Mouse (Mus musculus): ENCODE data around the gene Col4a2. TPM values are rescaled to one million over a fixed set of nuclear protein-coding genes. Genes with fewer than 3 reads are reported as not detected.

Col4a2 gene
- polyA plus RNA-seq, 1 experiment = 36.0 TPM

DNA sequence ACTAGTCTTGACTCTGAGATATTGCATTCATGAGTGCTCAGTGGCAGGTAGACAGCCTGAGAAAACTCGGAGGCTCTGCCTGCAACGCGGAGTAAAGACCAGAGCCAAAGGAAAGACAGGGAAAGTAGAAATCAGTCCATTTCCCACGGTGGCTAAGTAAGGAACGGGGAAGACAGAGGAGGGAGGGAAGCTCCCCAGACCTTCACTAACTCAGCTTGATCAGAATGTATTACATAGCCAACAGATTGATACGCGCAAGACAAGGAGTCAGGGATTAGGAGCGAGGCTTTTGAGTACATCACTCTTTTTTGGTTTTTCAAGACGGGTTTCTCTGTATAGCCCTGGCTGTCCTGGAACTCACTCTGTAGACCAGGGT is 164.6 kb downstream of the Col4a2 start:
- Histone ChIP-seq H3K27ac (ENCODE audit: insufficient read depth, low read length) (peak overlapping the region; percentile 69), H3K27me3 (ENCODE audit: control insufficient read depth, insufficient read depth, low read length) (peaks cover 2% of the 10 kb centered on the region), H3K4me3 (ENCODE audit: extremely low read depth, insufficient read depth, insufficient read length) (peak overlapping the region; percentile 68), H3K4me1 (ENCODE audit: control insufficient read depth, insufficient read depth, insufficient read length) (peaks cover 2% of the 10 kb centered on the region; the same call in 1 of the 2 replicates), H3K36me3 (ENCODE audit: control insufficient read depth, insufficient read depth, low read length) (no peaks in the 10 kb centered on the region)
- TF ChIP-seq POLR2A (IDR thresholded peaks at IDR 0.05; ENCODE audit: low read depth, low read length) (no peak), CTCF (IDR thresholded peaks at IDR 0.05; ENCODE audit: extremely low read depth, insufficient read depth, insufficient read length, insufficient replicate concordance) (no peak)
- 10% methylated on average over 9 of the region's 9 CpGs for WGBS
- DNase-seq (ENCODE audit: low read depth in 1 of 2, low spot score in 2 of 2) = no peak

DNA sequence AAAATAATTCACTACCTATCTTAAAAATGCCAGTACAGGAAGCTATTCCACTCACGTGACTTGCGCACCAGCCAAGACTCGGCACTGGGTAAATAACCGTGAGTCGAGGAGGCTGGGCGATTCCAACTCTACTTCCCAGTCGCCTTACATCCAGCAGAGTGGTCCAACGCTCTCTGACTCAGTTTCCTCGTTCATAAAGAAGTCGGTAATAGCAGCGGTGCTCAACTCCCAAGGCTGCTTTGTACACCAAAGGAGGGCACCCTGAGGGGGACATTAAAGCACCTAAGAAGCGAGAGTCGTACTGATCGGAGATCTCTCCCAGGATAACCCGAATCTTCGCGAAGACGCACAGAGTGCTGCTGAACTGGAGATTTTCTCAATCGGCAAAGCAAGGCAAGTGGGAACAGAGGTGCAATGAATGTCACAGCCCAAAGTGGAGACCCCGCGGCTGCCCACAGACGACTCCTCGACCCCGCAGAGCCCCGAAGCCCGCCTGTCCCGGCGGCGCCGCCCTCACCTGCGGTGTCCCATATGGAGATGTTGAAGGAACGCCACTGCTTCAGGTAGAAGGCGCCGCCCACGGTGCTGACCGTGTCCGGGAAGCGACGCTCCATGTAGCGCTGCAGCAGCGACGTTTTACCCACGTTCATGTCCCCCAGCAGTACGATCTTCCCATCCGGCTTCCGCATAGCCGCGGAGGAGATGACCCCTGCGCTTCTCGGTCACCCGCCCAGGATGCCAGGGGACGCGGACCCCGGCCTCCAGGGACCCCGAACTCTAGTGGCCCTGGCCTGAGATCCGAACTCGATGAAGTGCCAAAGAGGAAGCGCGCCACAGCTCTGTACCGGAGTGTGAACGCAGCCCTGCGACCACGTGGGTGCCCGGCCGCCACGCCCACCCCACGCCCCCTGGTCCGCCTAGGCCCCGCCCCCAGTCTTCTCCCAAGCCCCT is 165.5 kb downstream of the Col4a2 start, which contains the start of gene Rab20:
Rab20 (minus strand) TSS at position 900 of the 951 bp plus-strand sequence.
- peaks cover 2% of the 10 kb centered on the region; the same call in 1 of the 2 replicates for H3K4me1 ChIP-seq (ENCODE audit: control insufficient read depth, insufficient read depth, insufficient read length)

DNA sequence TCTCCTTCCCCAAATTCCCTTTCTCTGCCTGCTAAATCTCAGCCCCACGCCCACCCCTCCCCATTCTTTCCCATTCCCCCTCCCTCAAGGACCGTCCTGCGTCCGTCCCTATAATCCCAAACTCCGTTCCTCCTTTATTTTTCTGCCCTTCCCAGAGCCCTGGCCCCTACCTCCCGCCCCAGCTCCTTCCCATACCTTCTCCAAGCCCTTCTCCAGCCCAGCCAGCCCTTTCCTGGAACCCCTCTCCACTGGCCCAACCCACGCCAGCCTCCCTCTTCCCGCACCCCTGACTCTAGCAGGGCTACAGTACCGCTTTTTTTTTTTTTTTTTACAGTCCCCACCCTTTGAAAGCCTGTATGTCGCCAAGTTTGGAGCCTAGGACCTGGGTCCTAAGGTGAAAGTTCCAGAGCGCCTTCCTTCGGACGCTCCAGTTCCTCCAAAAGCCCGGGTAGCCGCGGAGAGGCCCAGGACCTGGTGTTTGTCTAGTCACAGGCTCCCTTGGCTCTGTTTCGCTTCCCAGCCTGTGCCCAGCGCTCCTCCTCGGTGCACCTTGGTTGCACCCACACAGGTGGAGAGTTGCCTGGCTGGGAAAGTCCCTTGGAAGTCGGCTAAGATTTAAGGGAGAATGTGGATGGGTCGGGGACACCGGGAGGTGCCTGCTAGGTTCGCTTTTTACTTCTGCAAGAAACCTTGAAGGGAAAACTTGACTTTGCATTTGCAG is 166.4 kb downstream of the Col4a2 start:
- DNase-seq (ENCODE audit: low read depth in 1 of 2, low spot score in 2 of 2) = no peak
- Histone ChIP-seq H3K4me3 (ENCODE audit: extremely low read depth, insufficient read depth, insufficient read length) (peak overlapping the region; percentile 68; the same call in 1 of the 2 replicates), H3K27me3 (ENCODE audit: control insufficient read depth, insufficient read depth, low read length) (peaks cover 2% of the 10 kb centered on the region)

More for the DNA sequence above, 165.5 kb downstream of the Col4a2 start, which contains the start of gene Rab20:
- peak in 1 of 2 experiments; percentile 63 for DNase-seq (ENCODE audit: low read depth in 1 of 2, low spot score in 2 of 2)
- Histone ChIP-seq H3K36me3 (ENCODE audit: control insufficient read depth, insufficient read depth, low read length) (no peaks in the 10 kb centered on the region), H3K27ac (ENCODE audit: insufficient read depth, low read length) (peak within 1 kb of the TSS; percentile 49), H3K27me3 (ENCODE audit: control insufficient read depth, insufficient read depth, low read length) (peaks cover 2% of the 10 kb centered on the region), H3K4me3 (ENCODE audit: extremely low read depth, insufficient read depth, insufficient read length) (peak within 1 kb of the TSS; percentile 68)
- WGBS = under 1% methylated on average over 69 of the region's 69 CpGs
- TF ChIP-seq CTCF (IDR thresholded peaks at IDR 0.05; ENCODE audit: extremely low read depth, insufficient read depth, insufficient read length, insufficient replicate concordance) (no peak), POLR2A (IDR thresholded peaks at IDR 0.05; ENCODE audit: low read depth, low read length) (no peak)

DNA sequence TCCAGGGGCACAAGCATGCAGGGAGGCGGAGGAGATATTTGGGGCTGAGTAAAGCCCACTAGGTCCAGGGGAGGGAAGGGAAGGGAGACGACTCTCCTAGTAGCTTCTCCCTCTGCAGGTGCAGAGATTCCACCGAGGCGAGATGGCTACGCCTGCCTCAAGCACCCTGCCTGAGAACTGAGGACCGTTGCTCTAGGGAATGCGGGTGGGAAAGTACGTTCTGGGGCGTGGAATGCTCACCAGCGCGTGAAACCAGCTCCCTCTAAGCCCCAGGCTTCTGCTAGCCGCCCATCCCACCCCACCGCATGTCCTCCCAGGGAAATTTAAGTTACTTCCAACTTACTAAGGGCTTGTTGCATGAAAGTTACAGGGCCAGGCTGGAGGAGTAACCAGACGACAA is 167.0 kb downstream of the Col4a2 start:
- DNase-seq (ENCODE audit: low read depth in 1 of 2, low spot score in 2 of 2) = no peak
- Histone ChIP-seq H3K27ac (ENCODE audit: insufficient read depth, low read length) (no peak overlapping the region), H3K36me3 (ENCODE audit: control insufficient read depth, insufficient read depth, low read length) (no peaks in the 10 kb centered on the region), H3K4me3 (ENCODE audit: extremely low read depth, insufficient read depth, insufficient read length) (no peak overlapping the region), H3K27me3 (ENCODE audit: control insufficient read depth, insufficient read depth, low read length) (peaks cover 2% of the 10 kb centered on the region), H3K4me1 (ENCODE audit: control insufficient read depth, insufficient read depth, insufficient read length) (peaks cover 2% of the 10 kb centered on the region; the same call in 1 of the 2 replicates)
- TF ChIP-seq POLR2A (IDR thresholded peaks at IDR 0.05; ENCODE audit: low read depth, low read length) (no peak), CTCF (IDR thresholded peaks at IDR 0.05; ENCODE audit: extremely low read depth, insufficient read depth, insufficient read length, insufficient replicate concordance) (no peak)
- whole genome bisulfite sequencing = 38% methylated on average over 14 of the region's 14 CpGs

More for the DNA sequence above, 166.4 kb downstream of the Col4a2 start:
- no peaks in the 10 kb centered on the region for H3K36me3 ChIP-seq (ENCODE audit: control insufficient read depth, insufficient read depth, low read length)
- 18% methylated on average over 23 of the region's 23 CpGs for WGBS
- peaks cover 2% of the 10 kb centered on the region; the same call in 1 of the 2 replicates for H3K4me1 ChIP-seq (ENCODE audit: control insufficient read depth, insufficient read depth, insufficient read length)
- no peak overlapping the region for H3K27ac ChIP-seq (ENCODE audit: insufficient read depth, low read length)
- TF ChIP-seq POLR2A (IDR thresholded peaks at IDR 0.05; ENCODE audit: low read depth, low read length) (no peak), CTCF (IDR thresholded peaks at IDR 0.05; ENCODE audit: extremely low read depth, insufficient read depth, insufficient read length, insufficient replicate concordance) (no peak)

DNA sequence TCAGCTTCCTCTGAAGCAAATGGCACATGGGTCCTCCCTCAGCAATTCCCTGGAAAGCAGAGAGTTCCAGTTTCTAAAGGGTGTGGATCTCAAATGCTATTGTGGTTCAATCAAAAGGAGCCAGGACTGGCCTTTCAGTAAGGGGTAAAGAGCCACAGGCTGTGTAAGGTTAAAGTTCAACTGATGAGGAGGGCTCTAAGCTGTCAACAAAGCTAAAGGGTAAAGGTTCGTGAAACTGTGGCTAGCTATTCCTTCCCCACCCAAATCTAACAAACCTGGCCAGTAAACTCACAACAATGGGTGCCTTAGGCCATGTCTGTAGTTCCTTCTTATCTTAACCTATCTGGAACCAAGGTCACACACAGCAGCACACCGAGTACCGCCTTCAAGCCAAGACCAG is 169.3 kb downstream of the Col4a2 start:
- 68% methylated on average over 3 of the region's 3 CpGs for WGBS
- H3K36me3 ChIP-seq (ENCODE audit: control insufficient read depth, insufficient read depth, low read length) = no peaks in the 10 kb centered on the region
- H3K27me3 ChIP-seq (ENCODE audit: control insufficient read depth, insufficient read depth, low read length) = no peaks in the 10 kb centered on the region; the same call in 1 of the 2 replicates
- no peak overlapping the region for H3K4me3 ChIP-seq (ENCODE audit: extremely low read depth, insufficient read depth, insufficient read length)
- DNase-seq (ENCODE audit: low read depth in 1 of 2, low spot score in 2 of 2) = no peak
- TF ChIP-seq POLR2A (IDR thresholded peaks at IDR 0.05; ENCODE audit: low read depth, low read length) (no peak), CTCF (IDR thresholded peaks at IDR 0.05; ENCODE audit: extremely low read depth, insufficient read depth, insufficient read length, insufficient replicate concordance) (no peak)
- no peak overlapping the region for H3K27ac ChIP-seq (ENCODE audit: insufficient read depth, low read length)
- H3K4me1 ChIP-seq (ENCODE audit: control insufficient read depth, insufficient read depth, insufficient read length) = peaks cover 2% of the 10 kb centered on the region; the same call in 1 of the 2 replicates

DNA sequence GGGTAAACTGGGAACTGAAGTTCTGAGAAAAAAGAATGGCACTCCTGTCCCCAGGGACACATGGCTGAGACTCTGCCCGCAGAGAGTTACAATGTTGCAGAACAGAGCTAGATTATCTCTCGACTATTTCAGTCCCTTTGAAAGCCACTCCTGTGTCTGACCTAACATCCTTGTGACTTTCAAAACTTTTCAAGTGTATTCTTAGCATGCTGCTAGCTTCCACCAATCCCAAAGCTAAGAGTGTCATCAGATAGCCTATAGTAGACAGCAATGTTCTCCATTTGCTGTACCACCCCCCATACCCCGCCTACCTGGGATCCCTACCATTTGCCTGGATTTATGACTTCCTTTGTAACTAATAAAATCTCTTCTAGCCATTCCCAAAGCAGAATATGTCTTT is 169.9 kb downstream of the Col4a2 start:
- Histone ChIP-seq H3K27ac (ENCODE audit: insufficient read depth, low read length) (no peak overlapping the region), H3K4me1 (ENCODE audit: control insufficient read depth, insufficient read depth, insufficient read length) (no peaks in the 10 kb centered on the region), H3K36me3 (ENCODE audit: control insufficient read depth, insufficient read depth, low read length) (no peaks in the 10 kb centered on the region), H3K27me3 (ENCODE audit: control insufficient read depth, insufficient read depth, low read length) (no peaks in the 10 kb centered on the region; the same call in 1 of the 2 replicates), H3K4me3 (ENCODE audit: extremely low read depth, insufficient read depth, insufficient read length) (no peak overlapping the region)
- TF ChIP-seq CTCF (IDR thresholded peaks at IDR 0.05; ENCODE audit: extremely low read depth, insufficient read depth, insufficient read length, insufficient replicate concordance) = no peak
- TF ChIP-seq POLR2A (IDR thresholded peaks at IDR 0.05; ENCODE audit: low read depth, low read length) = no peak
- no peak for DNase-seq (ENCODE audit: low read depth in 1 of 2, low spot score in 2 of 2)
- WGBS = 59% methylated on average over 3 of the region's 3 CpGs
